Mouse (Mus musculus): ENCODE data around the gene Ccdc60. TPM values are rescaled to one million over a fixed set of nuclear protein-coding genes. Genes with fewer than 3 reads are reported as not detected.

Gene Ccdc60
- total RNA-seq, 1 experiment: 0.54 TPM

- peak; percentile 35; the same call in 1 of the 2 replicates for TF ChIP-seq HCFC1 (IDR thresholded peaks at IDR 0.05; ENCODE audit: borderline replicate concordance, insufficient read depth, low read length)
- TF ChIP-seq CHD2 (IDR thresholded peaks at IDR 0.05; ENCODE audit: low read depth, low read length): no peak
- no peak for TF ChIP-seq ZNF384 (IDR thresholded peaks at IDR 0.05; ENCODE audit: low read depth, low read length)
- no peak overlapping the region for H3K4me3 ChIP-seq (ENCODE audit: insufficient read depth in 1 of 2, low read depth in 1 of 2, low read length in 2 of 2, poor library complexity in 1 of 2, severe bottlenecking in 1 of 2)
- DNase-seq (ENCODE audit: low read depth, low spot score): no peak
- in situ Hi-C loops (cut with MboI; ENCODE audit: low sequenced_read_pairs in 2 of 2, unreplicated experiment in 2 of 2): no loop called here
- H3K9me3 ChIP-seq (ENCODE audit: control insufficient read depth, insufficient read depth, low read depth, low read length): no peaks in the 10 kb centered on the region
- H3K9ac ChIP-seq (ENCODE audit: insufficient read depth, low read depth, low read length, poor library complexity, severe bottlenecking): no peak overlapping the region
- H3K27ac ChIP-seq (ENCODE audit: insufficient read depth, low read depth, low read length, poor library complexity, severe bottlenecking): no peak overlapping the region
- no peaks in the 10 kb centered on the region for H3K36me3 ChIP-seq (ENCODE audit: control insufficient read depth, insufficient read depth, low read length, poor library complexity, severe bottlenecking)
- peaks cover 0 to 9% of the 10 kb centered on the region in 2 experiments; a peak in 3 of 4 replicates for H3K4me1 ChIP-seq (ENCODE audit: control insufficient read depth in 2 of 2, insufficient read depth in 2 of 2, low read length in 2 of 2, poor library complexity in 1 of 2)
Observed at GRCm38 (mm10) chr5:116228414-116228813, 60.4 kb downstream of the Ccdc60 start.

- Histone ChIP-seq H3K36me3 (ENCODE audit: control insufficient read depth, insufficient read depth, low read length, poor library complexity, severe bottlenecking) (no peaks in the 10 kb centered on the region), H3K4me3 (ENCODE audit: insufficient read depth in 1 of 2, low read depth in 1 of 2, low read length in 2 of 2, poor library complexity in 1 of 2, severe bottlenecking in 1 of 2) (peak overlapping the region in 1 of 2 experiments; percentile 55; a peak in 3 of 4 replicates), H3K9ac (ENCODE audit: insufficient read depth, low read depth, low read length, poor library complexity, severe bottlenecking) (peak overlapping the region; percentile 46; the same call in 1 of the 2 replicates), H3K4me1 (ENCODE audit: control insufficient read depth in 2 of 2, insufficient read depth in 2 of 2, low read length in 2 of 2, poor library complexity in 1 of 2) (peaks cover 0 to 8% of the 10 kb centered on the region in 2 experiments; a peak in 2 of 4 replicates), H3K9me3 (ENCODE audit: control insufficient read depth, insufficient read depth, low read depth, low read length) (no peaks in the 10 kb centered on the region), H3K27ac (ENCODE audit: insufficient read depth, low read depth, low read length, poor library complexity, severe bottlenecking) (no peak overlapping the region)
- TF ChIP-seq CHD2 (IDR thresholded peaks at IDR 0.05; ENCODE audit: low read depth, low read length) (no peak), ZC3H11A (IDR thresholded peaks at IDR 0.05; ENCODE audit: borderline replicate concordance, low read depth, low read length) (no peak), HCFC1 (IDR thresholded peaks at IDR 0.05; ENCODE audit: borderline replicate concordance, insufficient read depth, low read length) (no peak; the same call in 1 of the 2 replicates), MAFK (IDR thresholded peaks at IDR 0.05; ENCODE audit: insufficient read depth, low read depth, low read length) (no peak), ZNF384 (IDR thresholded peaks at IDR 0.05; ENCODE audit: low read depth, low read length) (no peak)
- DNase-seq (ENCODE audit: low read depth, low spot score): peak; percentile 70
- in situ Hi-C loops (cut with MboI; ENCODE audit: low sequenced_read_pairs in 2 of 2, unreplicated experiment in 2 of 2): no loop called here
Observed at GRCm38 (mm10) chr5:116224023-116224422, 64.8 kb downstream of the Ccdc60 start.

GRCm38 (mm10) chr5:116221916-116222315 lies 66.9 kb downstream of the Ccdc60 start:
- in situ Hi-C loops (cut with MboI; ENCODE audit: low sequenced_read_pairs in 2 of 2, unreplicated experiment in 2 of 2): no loop called here
- H3K36me3 ChIP-seq (ENCODE audit: control insufficient read depth, insufficient read depth, low read length, poor library complexity, severe bottlenecking): no peaks in the 10 kb centered on the region
- H3K9me3 ChIP-seq (ENCODE audit: control insufficient read depth, insufficient read depth, low read depth, low read length): no peaks in the 10 kb centered on the region
- TF ChIP-seq ZC3H11A (IDR thresholded peaks at IDR 0.05; ENCODE audit: borderline replicate concordance, low read depth, low read length) (no peak), CHD2 (IDR thresholded peaks at IDR 0.05; ENCODE audit: low read depth, low read length) (no peak), ZNF384 (IDR thresholded peaks at IDR 0.05; ENCODE audit: low read depth, low read length) (no peak), HCFC1 (IDR thresholded peaks at IDR 0.05; ENCODE audit: borderline replicate concordance, insufficient read depth, low read length) (no peak), MAFK (IDR thresholded peaks at IDR 0.05; ENCODE audit: insufficient read depth, low read depth, low read length) (no peak)
- no peak overlapping the region for H3K4me3 ChIP-seq (ENCODE audit: insufficient read depth in 1 of 2, low read depth in 1 of 2, low read length in 2 of 2, poor library complexity in 1 of 2, severe bottlenecking in 1 of 2)
- no peak overlapping the region for H3K27ac ChIP-seq (ENCODE audit: insufficient read depth, low read depth, low read length, poor library complexity, severe bottlenecking)
- H3K9ac ChIP-seq (ENCODE audit: insufficient read depth, low read depth, low read length, poor library complexity, severe bottlenecking): no peak overlapping the region
- peak; percentile 56 for DNase-seq (ENCODE audit: low read depth, low spot score)
- peaks cover 0 to 9% of the 10 kb centered on the region in 2 experiments; a peak in 2 of 4 replicates for H3K4me1 ChIP-seq (ENCODE audit: control insufficient read depth in 2 of 2, insufficient read depth in 2 of 2, low read length in 2 of 2, poor library complexity in 1 of 2)

GRCm38 (mm10) chr5:116219288-116219687 lies 69.5 kb downstream of the Ccdc60 start:
- TF ChIP-seq ZC3H11A (IDR thresholded peaks at IDR 0.05; ENCODE audit: borderline replicate concordance, low read depth, low read length): no peak
- no peak for TF ChIP-seq ZNF384 (IDR thresholded peaks at IDR 0.05; ENCODE audit: low read depth, low read length)
- TF ChIP-seq CHD2 (IDR thresholded peaks at IDR 0.05; ENCODE audit: low read depth, low read length): no peak
- no peak for TF ChIP-seq MAFK (IDR thresholded peaks at IDR 0.05; ENCODE audit: insufficient read depth, low read depth, low read length)
- TF ChIP-seq HCFC1 (IDR thresholded peaks at IDR 0.05; ENCODE audit: borderline replicate concordance, insufficient read depth, low read length): no peak
- Histone ChIP-seq H3K27ac (ENCODE audit: insufficient read depth, low read depth, low read length, poor library complexity, severe bottlenecking) (no peak overlapping the region), H3K36me3 (ENCODE audit: control insufficient read depth, insufficient read depth, low read length, poor library complexity, severe bottlenecking) (no peaks in the 10 kb centered on the region), H3K4me3 (ENCODE audit: insufficient read depth in 1 of 2, low read depth in 1 of 2, low read length in 2 of 2, poor library complexity in 1 of 2, severe bottlenecking in 1 of 2) (no peak overlapping the region), H3K9ac (ENCODE audit: insufficient read depth, low read depth, low read length, poor library complexity, severe bottlenecking) (no peak overlapping the region), H3K9me3 (ENCODE audit: control insufficient read depth, insufficient read depth, low read depth, low read length) (no peaks in the 10 kb centered on the region), H3K4me1 (ENCODE audit: control insufficient read depth in 2 of 2, insufficient read depth in 2 of 2, low read length in 2 of 2, poor library complexity in 1 of 2) (peaks cover 0 to 7% of the 10 kb centered on the region in 2 experiments; a peak in 1 of 4 replicates)
- in situ Hi-C loops (cut with MboI; ENCODE audit: low sequenced_read_pairs in 2 of 2, unreplicated experiment in 2 of 2): no loop called here
- DNase-seq (ENCODE audit: low read depth, low spot score): no peak

DNA sequence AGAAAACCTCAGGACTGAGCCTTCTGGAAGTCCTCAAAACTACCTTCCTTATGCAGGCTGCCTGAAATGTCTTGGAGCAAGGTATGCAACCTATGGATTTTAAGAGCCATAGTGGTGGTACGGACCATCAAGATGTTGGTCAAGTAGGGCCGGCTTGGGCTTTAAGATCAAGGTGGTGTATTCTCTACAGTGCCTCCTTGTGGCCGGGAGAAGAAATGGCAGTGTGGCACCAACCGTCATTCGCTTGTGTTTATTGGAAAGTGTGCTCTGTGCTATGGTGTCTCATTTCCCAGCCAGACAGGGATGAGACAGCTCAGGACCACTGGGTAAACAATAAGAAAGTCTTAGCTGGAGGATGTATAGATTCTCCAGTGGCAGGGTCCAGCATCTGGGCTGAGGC lies 76.1 kb downstream of the Ccdc60 start:
- peak; percentile 59 for DNase-seq (ENCODE audit: low read depth, low spot score)
- no peak for TF ChIP-seq ZNF384 (IDR thresholded peaks at IDR 0.05; ENCODE audit: low read depth, low read length)
- TF ChIP-seq ZC3H11A (IDR thresholded peaks at IDR 0.05; ENCODE audit: borderline replicate concordance, low read depth, low read length): no peak
- TF ChIP-seq MAFK (IDR thresholded peaks at IDR 0.05; ENCODE audit: insufficient read depth, low read depth, low read length): no peak
- TF ChIP-seq HCFC1 (IDR thresholded peaks at IDR 0.05; ENCODE audit: borderline replicate concordance, insufficient read depth, low read length): no peak
- TF ChIP-seq CHD2 (IDR thresholded peaks at IDR 0.05; ENCODE audit: low read depth, low read length): no peak
- Histone ChIP-seq H3K9ac (ENCODE audit: insufficient read depth, low read depth, low read length, poor library complexity, severe bottlenecking) (no peak overlapping the region), H3K4me3 (ENCODE audit: insufficient read depth in 1 of 2, low read depth in 1 of 2, low read length in 2 of 2, poor library complexity in 1 of 2, severe bottlenecking in 1 of 2) (no peak overlapping the region), H3K36me3 (ENCODE audit: control insufficient read depth, insufficient read depth, low read length, poor library complexity, severe bottlenecking) (no peaks in the 10 kb centered on the region), H3K27ac (ENCODE audit: insufficient read depth, low read depth, low read length, poor library complexity, severe bottlenecking) (no peak overlapping the region), H3K9me3 (ENCODE audit: control insufficient read depth, insufficient read depth, low read depth, low read length) (no peaks in the 10 kb centered on the region), H3K4me1 (ENCODE audit: control insufficient read depth in 2 of 2, insufficient read depth in 2 of 2, low read length in 2 of 2, poor library complexity in 1 of 2) (peaks cover 0 to 13% of the 10 kb centered on the region in 2 experiments; a peak in 2 of 4 replicates)
- in situ Hi-C loops (cut with MboI; ENCODE audit: low sequenced_read_pairs in 2 of 2, unreplicated experiment in 2 of 2): no loop called here
